Mouse (Mus musculus) thymus, adult 2 months (tissue): ENCODE measurements around the gene Eif4a2.
"Not testable (repeated sequence)": the region's sequence is repeated elsewhere in the genome, so short reads cannot be mapped to it uniquely, and the experiment has no call there.

Source experiments
- CTCF ChIP-seq: fragments of 200-500 bp; IDR thresholded peaks from 2 replicates; pipeline ENCODE4 v1.5.1; 2012; ENCODE audit warnings: mild to moderate bottlenecking, control low read depth, low read length, moderate library complexity, borderline replicate concordance; ENCODE audit not compliant: control insufficient read depth, poor library complexity, insufficient read depth; ENCODE audit errors: extremely low read depth
- POLR2A ChIP-seq: fragments of 200-500 bp; IDR thresholded peaks from 2 replicates; pipeline ENCODE4 v1.6.1; 2012; ENCODE audit warnings: mild to moderate bottlenecking, low read length, control low read depth, moderate library complexity; ENCODE audit not compliant: control insufficient read depth, poor library complexity, insufficient read depth; ENCODE audit errors: extremely low read depth

- not testable (repeated sequence) for TF ChIP-seq CTCF, POLR2A
These were observed 15.9 kb upstream of the Eif4a2 start for GRCm38 (mm10) chr16:23091345-23091744.
